Mouse (Mus musculus): Measurements from ENCODE around the gene Rtn3.

GRCm38 (mm10) chr19:7483512-7483882 is 416 bp upstream of the Rtn3 start:
- no peak for TF ChIP-seq CTCF (IDR thresholded peaks at IDR 0.05; ENCODE audit: low read depth, low read length)
- TF ChIP-seq POLR2A (IDR thresholded peaks at IDR 0.05; ENCODE audit: extremely low read depth, insufficient read depth, low read length), result no peak

All from liver, adult 2 months (tissue).